Mouse (Mus musculus) ES-Bruce4 (cell line): ENCODE data around the gene Bcl7c. TPM values are rescaled to one million over a fixed set of nuclear protein-coding genes. Genes with fewer than 3 reads are reported as not detected.

Source experiments
- H3K27ac ChIP-seq: 2 replicates; pipeline ENCODE4 v1.5.1; 2012; ENCODE audit warnings: low read length, inconsistent platforms; ENCODE audit not compliant: insufficient read depth
- H3K27me3 ChIP-seq: 2 replicates; pipeline ENCODE4 v1.6.1; 2012; ENCODE audit warnings: mild to moderate bottlenecking, low read length, inconsistent platforms; ENCODE audit not compliant: control insufficient read depth, poor library complexity, insufficient read depth, severe bottlenecking
- H3K36me3 ChIP-seq: 2 replicates; pipeline ENCODE4 v1.6.1; 2012; ENCODE audit warnings: inconsistent platforms, mild to moderate bottlenecking, low read length, moderate library complexity; ENCODE audit not compliant: control insufficient read depth, poor library complexity, insufficient read depth, severe bottlenecking
- H3K4me1 ChIP-seq: one replicate; pipeline ENCODE4 v1.8.1; 2011; ENCODE audit warnings: low read length; ENCODE audit not compliant: control insufficient read depth, insufficient read depth
- H3K4me3 ChIP-seq: 2 replicates; pipeline ENCODE4 v1.5.1; 2011; ENCODE audit warnings: low read depth, mild to moderate bottlenecking, low read length
- H3K9ac ChIP-seq: 2 replicates; pipeline ENCODE4 v1.6.1; 2012; ENCODE audit warnings: low read depth, mild to moderate bottlenecking, inconsistent platforms; ENCODE audit not compliant: poor library complexity, severe bottlenecking
- H3K9me3 ChIP-seq: replicated peaks from 2 replicates; pipeline ENCODE4 v1.6.1; 2012; ENCODE audit warnings: mild to moderate bottlenecking, low read length, inconsistent platforms; ENCODE audit not compliant: control insufficient read depth, poor library complexity, insufficient read depth, severe bottlenecking
- CTCF ChIP-seq: IDR thresholded peaks from one replicate; pipeline ENCODE4 v1.8.1; 2011; ENCODE audit warnings: low read depth, low read length
- EP300 ChIP-seq: IDR thresholded peaks from 2 replicates; pipeline ENCODE4 v1.6.1; 2011; ENCODE audit warnings: low read depth, low read length; ENCODE audit not compliant: insufficient read depth
- POLR2A ChIP-seq: IDR thresholded peaks from one replicate; pipeline ENCODE4 v1.8.1; 2011; ENCODE audit warnings: low read length; ENCODE audit not compliant: insufficient read depth
- polyA plus RNA-seq: library from polyadenylated mRNA; stranded (reverse); fragments of >200 nt; gene quantifications from 2 replicates; pipeline ENCODE4 v1.2.4, GENCODE M21; 2011; ENCODE audit warnings: low read depth; ENCODE audit not compliant: missing spikeins, insufficient read depth, insufficient read length

Gene Bcl7c
- polyA plus RNA-seq, 1 experiment = 49.8 TPM

- no peak overlapping the region for H3K4me3 ChIP-seq
- H3K27me3 ChIP-seq = no peaks in the 10 kb centered on the region
- H3K9ac ChIP-seq = no peak overlapping the region
- TF ChIP-seq CTCF (no peak), POLR2A (no peak), EP300 (no peak)
- H3K9me3 ChIP-seq = no peaks in the 10 kb centered on the region
- H3K36me3 ChIP-seq = no peaks in the 10 kb centered on the region
- H3K27ac ChIP-seq = no peak overlapping the region
- H3K4me1 ChIP-seq = no peaks in the 10 kb centered on the region
Measured at GRCm38 (mm10) chr7:127725490-127725889, 16.8 kb upstream of the Bcl7c start.

GRCm38 (mm10) chr7:127719258-127719657, 10.5 kb upstream of the Bcl7c start:
- Histone ChIP-seq H3K4me3 (no peak overlapping the region), H3K27ac (no peak overlapping the region), H3K27me3 (no peaks in the 10 kb centered on the region), H3K36me3 (no peaks in the 10 kb centered on the region), H3K9me3 (no peaks in the 10 kb centered on the region), H3K4me1 (no peaks in the 10 kb centered on the region), H3K9ac (no peak overlapping the region)
- TF ChIP-seq CTCF (no peak), POLR2A (no peak), EP300 (no peak)

- H3K27me3 ChIP-seq = no peaks in the 10 kb centered on the region
- TF ChIP-seq CTCF = no peak
- no peak for TF ChIP-seq POLR2A
- no peak for TF ChIP-seq EP300
- no peak overlapping the region for H3K9ac ChIP-seq
- no peaks in the 10 kb centered on the region for H3K9me3 ChIP-seq
- no peaks in the 10 kb centered on the region for H3K4me1 ChIP-seq
- no peak overlapping the region for H3K27ac ChIP-seq
- H3K4me3 ChIP-seq = no peak overlapping the region
- no peaks in the 10 kb centered on the region for H3K36me3 ChIP-seq
Measured at GRCm38 (mm10) chr7:127718339-127718738, 9.6 kb upstream of the Bcl7c start.

GRCm38 (mm10) chr7:127716992-127717391, 8.3 kb upstream of the Bcl7c start:
- no peaks in the 10 kb centered on the region for H3K27me3 ChIP-seq
- H3K4me3 ChIP-seq = peak overlapping the region; percentile 71
- TF ChIP-seq CTCF = peak; percentile 34
- TF ChIP-seq POLR2A = no peak
- peak overlapping the region; percentile 29 for H3K9ac ChIP-seq
- no peak overlapping the region for H3K27ac ChIP-seq
- no peaks in the 10 kb centered on the region for H3K9me3 ChIP-seq
- H3K36me3 ChIP-seq = no peaks in the 10 kb centered on the region
- no peaks in the 10 kb centered on the region for H3K4me1 ChIP-seq

GRCm38 (mm10) chr7:127714816-127715215, 6.1 kb upstream of the Bcl7c start:
- TF ChIP-seq EP300 = no peak

GRCm38 (mm10) chr7:127712461-127713385, 4.0 kb upstream of the Bcl7c start, which contains the start of gene Ctf1:
Ctf1 (plus strand) TSS chr7:127712736.
- Histone ChIP-seq H3K9ac (peak within 1 kb of the TSS; percentile 65), H3K4me1 (no peaks in the 10 kb centered on the region), H3K36me3 (no peaks in the 10 kb centered on the region), H3K27me3 (no peaks in the 10 kb centered on the region), H3K27ac (peak within 1 kb of the TSS; percentile 95), H3K4me3 (peak within 1 kb of the TSS; percentile 70), H3K9me3 (no peaks in the 10 kb centered on the region)
- TF ChIP-seq EP300 = 0 out of 2 replicates have a peak, but pooled peaks have one; percentile 3
- TF ChIP-seq POLR2A = peak; percentile 53
- TF ChIP-seq CTCF = no peak

More at GRCm38 (mm10) chr7:127714816-127715215, 6.1 kb upstream of the Bcl7c start:
- Histone ChIP-seq H3K4me3 (no peak overlapping the region), H3K9ac (no peak overlapping the region), H3K4me1 (no peaks in the 10 kb centered on the region), H3K36me3 (no peaks in the 10 kb centered on the region), H3K27me3 (no peaks in the 10 kb centered on the region), H3K9me3 (no peaks in the 10 kb centered on the region), H3K27ac (no peak overlapping the region)
